Mouse (Mus musculus) hindbrain, embryonic 10.5 days (tissue): ENCODE measurements around the gene Ankrd49. TPM values are rescaled to one million over a fixed set of nuclear protein-coding genes. Genes with fewer than 3 reads are reported as not detected.

ENCODE experiments used
- DNase-seq: peaks from one replicate; pipeline ENCODE4 v3.0.0-alpha.2; 2017; ENCODE audit warnings: low spot score
- H3K27ac ChIP-seq: fragments of 300-500 bp; sonication (generic); 2 replicates; pipeline ENCODE4 v1.5.1; 2016; ENCODE audit warnings: mild to moderate bottlenecking, moderate library complexity
- H3K27me3 ChIP-seq: fragments of 300-500 bp; sonication (generic); 2 replicates; pipeline ENCODE4 v1.6.1; 2016; ENCODE audit warnings: mild to moderate bottlenecking; ENCODE audit not compliant: poor library complexity, insufficient read depth, severe bottlenecking
- H3K36me3 ChIP-seq: fragments of 300-500 bp; sonication (generic); 2 replicates; pipeline ENCODE4 v1.6.1; 2016; ENCODE audit warnings: mild to moderate bottlenecking, moderate library complexity
- H3K4me1 ChIP-seq: fragments of 300-500 bp; sonication (generic); replicated peaks from 2 replicates; pipeline ENCODE4 v1.6.1; 2016; ENCODE audit warnings: mild to moderate bottlenecking
- H3K4me3 ChIP-seq: fragments of 300-500 bp; sonication (generic); 2 replicates; pipeline ENCODE4 v1.5.1; 2016; ENCODE audit warnings: mild to moderate bottlenecking, moderate library complexity
- H3K9me3 ChIP-seq: fragments of 300-500 bp; sonication (generic); 2 replicates; pipeline ENCODE4 v1.6.1; 2016; ENCODE audit warnings: mild to moderate bottlenecking, moderate library complexity
- WGBS: fragments of 180-500 bp; shearing (Covaris S2); methylation state at CpG from one replicate; pipeline ENCODE4 v1.1.7; 2016; 5-methylcytosine and 5-hydroxymethylcytosine counted together
- polyA plus RNA-seq: library from polyadenylated mRNA; unstranded; fragments of >200 nt; fragmentation: Nextera tagmentation; extraction: Ambion mirVana; gene quantifications from 2 replicates; pipeline ENCODE4 v1.2.1, GENCODE M21; 2016

Gene Ankrd49
- polyA plus RNA-seq, 1 experiment from 2014 or later = 38.6 TPM

DNA sequence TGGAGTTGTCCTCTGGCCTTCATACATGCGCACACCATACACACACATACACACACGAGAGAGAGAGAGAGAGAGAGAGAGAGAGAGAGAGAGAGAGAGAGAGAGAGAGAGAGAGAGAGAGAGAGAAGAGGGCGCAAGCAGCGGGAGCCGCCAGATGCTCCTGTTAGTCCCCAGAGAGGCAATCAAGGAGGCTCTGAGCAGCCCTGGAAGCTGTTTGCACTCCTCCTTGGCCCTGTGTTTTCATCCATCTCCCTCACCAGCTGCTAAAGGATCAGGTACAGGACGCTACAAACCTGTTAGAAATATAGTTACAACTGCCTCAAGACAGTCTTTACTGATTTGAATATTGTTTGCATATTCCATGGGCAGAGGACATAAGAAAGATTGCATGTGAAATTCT, 14.8 kb downstream of the Ankrd49 start:
- H3K4me1 ChIP-seq = peaks cover 14% of the 10 kb centered on the region
- WGBS = 60% methylated on average over 6 of the region's 6 CpGs
- H3K27me3 ChIP-seq = peaks cover 15% of the 10 kb centered on the region
- H3K27ac ChIP-seq = no peak overlapping the region
- H3K36me3 ChIP-seq = no peaks in the 10 kb centered on the region
- no peak for DNase-seq
- no peak overlapping the region for H3K4me3 ChIP-seq
- H3K9me3 ChIP-seq = no peaks in the 10 kb centered on the region

GRCm38 (mm10) chr9:14764765-14765164, 19.9 kb downstream of the Ankrd49 start:
- H3K9me3 ChIP-seq = no peaks in the 10 kb centered on the region
- peak; percentile 55 for DNase-seq
- H3K27ac ChIP-seq = no peak overlapping the region
- H3K4me1 ChIP-seq = 0 out of 2 replicates have a peak, but pooled peaks cover 4% of the 10 kb centered on the region
- no peak overlapping the region for H3K4me3 ChIP-seq
- H3K36me3 ChIP-seq = no peaks in the 10 kb centered on the region
- 28% methylated on average over 7 of the region's 7 CpGs for WGBS
- peaks cover 1% of the 10 kb centered on the region; the same call in 1 of the 2 replicates for H3K27me3 ChIP-seq

GRCm38 (mm10) chr9:14759261-14759660, 25.4 kb downstream of the Ankrd49 start:
- Histone ChIP-seq H3K4me3 (no peak overlapping the region), H3K27ac (no peak overlapping the region), H3K27me3 (no peaks in the 10 kb centered on the region), H3K9me3 (no peaks in the 10 kb centered on the region), H3K36me3 (no peaks in the 10 kb centered on the region), H3K4me1 (no peaks in the 10 kb centered on the region)
- DNase-seq = no peak

DNA sequence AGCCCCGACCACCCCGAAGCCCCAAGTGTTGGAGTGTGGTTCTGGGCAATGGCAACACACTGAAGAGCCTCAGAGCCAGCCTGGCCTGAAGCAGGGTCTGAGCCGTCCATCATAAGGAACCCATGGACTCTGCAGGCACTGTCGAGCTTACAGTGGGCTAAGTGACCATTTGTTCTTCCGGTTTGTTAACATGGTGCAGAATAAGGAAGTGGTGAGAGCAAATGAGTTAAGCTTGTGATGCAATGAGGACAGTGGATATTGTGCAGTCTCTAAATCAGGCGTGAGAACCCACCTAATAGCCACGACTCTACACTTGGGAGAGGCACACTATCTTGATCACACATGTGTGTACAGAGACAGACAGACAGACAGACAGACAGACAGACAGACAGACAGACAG, 26.1 kb downstream of the Ankrd49 start:
- no peaks in the 10 kb centered on the region for H3K9me3 ChIP-seq
- no peaks in the 10 kb centered on the region for H3K36me3 ChIP-seq
- no peak overlapping the region for H3K4me3 ChIP-seq
- no peak overlapping the region for H3K27ac ChIP-seq
- 77% methylated on average over 7 of the region's 7 CpGs for WGBS
- no peaks in the 10 kb centered on the region for H3K4me1 ChIP-seq
- peaks cover 4% of the 10 kb centered on the region; the same call in 1 of the 2 replicates for H3K27me3 ChIP-seq
- no peak for DNase-seq

GRCm38 (mm10) chr9:14754469-14754868, 30.2 kb downstream of the Ankrd49 start:
- Histone ChIP-seq H3K4me1 (peaks cover 15% of the 10 kb centered on the region), H3K4me3 (no peak overlapping the region), H3K27ac (no peak overlapping the region), H3K36me3 (no peaks in the 10 kb centered on the region), H3K27me3 (peaks cover 42% of the 10 kb centered on the region), H3K9me3 (no peaks in the 10 kb centered on the region)
- WGBS = 88% methylated on average over 3 of the region's 3 CpGs
- no peak for DNase-seq

GRCm38 (mm10) chr9:14753947-14754346, 30.7 kb downstream of the Ankrd49 start:
- no peak for DNase-seq
- no peaks in the 10 kb centered on the region for H3K36me3 ChIP-seq
- no peak overlapping the region for H3K27ac ChIP-seq
- H3K4me3 ChIP-seq = no peak overlapping the region
- peaks cover 15% of the 10 kb centered on the region for H3K4me1 ChIP-seq
- H3K9me3 ChIP-seq = no peaks in the 10 kb centered on the region
- H3K27me3 ChIP-seq = peaks cover 48% of the 10 kb centered on the region

GRCm38 (mm10) chr9:14752001-14752522, 32.6 kb downstream of the Ankrd49 start, which contains the start of gene Fut4:
Fut4 (minus strand) TSS chr9:14752393.
- Histone ChIP-seq H3K36me3 (no peaks in the 10 kb centered on the region), H3K4me1 (peaks cover 15% of the 10 kb centered on the region), H3K9me3 (no peaks in the 10 kb centered on the region), H3K4me3 (peak within 1 kb of the TSS; percentile 67), H3K27me3 (peaks cover 48% of the 10 kb centered on the region), H3K27ac (peak within 1 kb of the TSS; percentile 83)
- 2% methylated on average over 28 of the region's 28 CpGs for WGBS
- peak; percentile 71 for DNase-seq

GRCm38 (mm10) chr9:14751503-14752000, 33.1 kb downstream of the Ankrd49 start:
- under 1% methylated on average over 50 of the region's 50 CpGs for WGBS
- Histone ChIP-seq H3K27ac (peak overlapping the region; percentile 83), H3K9me3 (no peaks in the 10 kb centered on the region), H3K36me3 (no peaks in the 10 kb centered on the region), H3K4me1 (peaks cover 15% of the 10 kb centered on the region), H3K27me3 (peaks cover 48% of the 10 kb centered on the region), H3K4me3 (peak overlapping the region; percentile 67)
- no peak for DNase-seq

- Histone ChIP-seq H3K4me1 (peaks cover 15% of the 10 kb centered on the region), H3K27ac (peak overlapping the region; percentile 83; the same call in 1 of the 2 replicates), H3K36me3 (no peaks in the 10 kb centered on the region), H3K4me3 (peak overlapping the region; percentile 67), H3K27me3 (peaks cover 48% of the 10 kb centered on the region), H3K9me3 (no peaks in the 10 kb centered on the region)
- WGBS = 53% methylated on average over 42 of the region's 42 CpGs
- peak; percentile 18 for DNase-seq
Observed at GRCm38 (mm10) chr9:14750901-14751502, 33.7 kb downstream of the Ankrd49 start.

DNA sequence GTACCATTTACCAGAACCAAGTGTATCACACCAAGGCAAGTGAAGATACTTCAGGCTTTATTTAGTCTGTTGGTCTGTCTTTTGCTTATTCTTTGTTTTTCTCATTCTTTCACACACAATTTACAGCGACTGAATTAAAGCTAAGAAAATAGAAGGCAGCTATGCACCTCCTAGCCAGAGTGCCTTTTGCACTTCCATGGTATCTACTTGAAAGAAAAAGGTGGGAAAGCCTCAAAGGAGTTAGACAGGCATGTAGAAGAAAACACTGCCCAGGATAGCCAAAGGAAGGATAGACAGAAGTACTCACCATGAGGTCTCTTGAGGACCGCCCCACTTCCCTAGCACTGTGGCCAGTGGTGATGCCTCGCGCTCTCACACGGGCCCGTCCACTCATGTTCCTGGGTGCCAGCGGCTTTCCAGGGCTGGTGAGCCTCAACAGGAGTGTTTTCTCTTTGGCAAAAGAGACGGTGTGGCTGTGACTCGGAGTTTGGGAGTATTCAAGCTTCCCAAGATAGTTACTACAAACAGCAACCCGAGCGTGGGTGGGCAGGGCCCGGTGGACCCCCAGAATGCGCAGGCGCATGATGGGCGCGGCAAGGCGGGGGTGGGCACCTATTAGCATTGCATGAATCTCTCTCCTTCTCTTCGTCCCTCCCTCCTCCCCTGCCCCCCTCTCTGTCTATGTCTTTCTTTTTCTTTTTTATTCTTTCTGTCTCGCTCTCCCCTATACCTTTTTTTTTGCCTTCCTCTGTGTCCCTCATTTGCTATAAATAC, 44.3 kb downstream of the Ankrd49 start, which contains the start of gene Piwil4:
TSS of gene Piwil4 (minus strand) at position 583 of the 774 bp plus-strand sequence.
- Histone ChIP-seq H3K4me1 (no peaks in the 10 kb centered on the region), H3K27me3 (no peaks in the 10 kb centered on the region), H3K27ac (no peak within 1 kb of the TSS), H3K36me3 (no peaks in the 10 kb centered on the region), H3K9me3 (no peaks in the 10 kb centered on the region), H3K4me3 (no peak within 1 kb of the TSS)
- 85% methylated on average over 19 of the region's 19 CpGs for WGBS
- DNase-seq = no peak

- H3K4me1 ChIP-seq = no peaks in the 10 kb centered on the region
- WGBS = 80% methylated on average over 4 of the region's 4 CpGs
- H3K27me3 ChIP-seq = no peaks in the 10 kb centered on the region
- H3K9me3 ChIP-seq = no peaks in the 10 kb centered on the region
- no peaks in the 10 kb centered on the region for H3K36me3 ChIP-seq
- no peak overlapping the region for H3K27ac ChIP-seq
- no peak overlapping the region for H3K4me3 ChIP-seq
- DNase-seq = no peak
Observed at GRCm38 (mm10) chr9:14739498-14740150, 45.0 kb downstream of the Ankrd49 start.

DNA sequence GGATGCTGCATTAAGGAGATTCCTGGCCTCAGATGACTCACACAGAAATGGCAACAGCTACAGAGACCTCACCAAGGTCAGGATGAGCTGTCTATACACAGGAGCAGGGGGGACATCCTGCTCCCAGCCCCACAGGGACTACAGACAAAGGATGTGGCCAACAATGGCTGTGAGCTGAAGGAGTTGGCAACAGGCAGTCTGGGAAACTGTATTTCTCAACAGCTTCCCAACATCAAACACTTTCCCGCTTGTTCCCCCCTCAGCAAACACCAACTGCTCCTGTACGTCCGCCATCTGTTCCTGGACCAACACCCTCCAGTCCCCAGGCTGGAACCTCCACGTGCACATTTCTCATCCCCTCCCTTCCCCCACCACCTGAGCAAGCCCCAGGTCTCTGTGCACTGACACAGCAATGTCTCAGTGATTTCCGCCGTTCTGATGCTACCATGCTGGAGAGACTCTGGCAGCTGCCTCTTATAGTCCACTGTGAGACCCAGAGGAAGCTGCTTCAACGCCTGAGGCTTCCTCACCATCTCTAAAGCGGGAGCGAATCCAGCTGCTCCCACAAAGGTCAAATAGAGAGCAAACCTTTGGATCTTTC, 53.6 kb downstream of the Ankrd49 start:
- DNase-seq = peak; percentile 34
- H3K27ac ChIP-seq = 0 out of 2 replicates have a peak overlapping the region, but pooled peaks have one; percentile 35
- no peak overlapping the region for H3K4me3 ChIP-seq
- H3K4me1 ChIP-seq = peaks cover 28% of the 10 kb centered on the region
- 42% methylated on average over 9 of the region's 9 CpGs for WGBS
- peaks cover 42% of the 10 kb centered on the region for H3K27me3 ChIP-seq
- H3K36me3 ChIP-seq = no peaks in the 10 kb centered on the region
- H3K9me3 ChIP-seq = no peaks in the 10 kb centered on the region
